Mouse (Mus musculus) liver, embryonic 14.5 days (tissue): ENCODE data around the gene 0610040J01Rik.

Experiments used
- CTCF ChIP-seq: IDR thresholded peaks from 2 replicates; pipeline ENCODE4 v1.5.1; 2016; ENCODE audit warnings: antibody characterized with exemption, low read depth, control low read depth
- EP300 ChIP-seq: IDR thresholded peaks from 2 replicates; pipeline ENCODE4 v1.6.1; 2016; ENCODE audit warnings: antibody characterized with exemption, low read depth

DNA sequence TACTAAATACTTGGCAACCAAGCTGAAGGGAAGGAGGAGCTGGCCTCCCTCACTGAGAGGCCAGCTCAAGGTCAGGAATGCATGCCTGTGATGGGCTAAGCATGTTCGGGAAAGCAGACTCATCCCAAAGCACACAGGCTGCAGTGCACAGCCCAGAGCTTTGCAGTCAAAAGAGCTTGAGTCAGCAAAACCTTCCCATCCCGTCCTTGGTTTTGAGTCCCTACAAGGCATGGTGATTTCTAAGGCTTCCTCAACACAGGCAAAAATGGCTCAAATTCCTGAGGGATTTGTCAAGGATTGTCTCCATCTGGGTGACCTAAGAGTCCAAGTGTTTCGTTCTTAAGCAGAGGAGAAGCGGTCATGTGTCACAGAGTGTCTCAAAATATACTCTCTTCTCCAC is 106.0 kb downstream of the 0610040J01Rik start:
- TF ChIP-seq EP300 (no peak), CTCF (no peak)
